Mouse (Mus musculus) thymus, postnatal 36 days (tissue): Measurements from ENCODE around the gene Yipf3.

Source experiments
- DNase-seq, 2 experiments: peaks; one replicate each; pipeline ENCODE4 v3.0.0; 2022; ENCODE audit warnings: mixed read lengths in 2 of 2

Gene Yipf3

DNA sequence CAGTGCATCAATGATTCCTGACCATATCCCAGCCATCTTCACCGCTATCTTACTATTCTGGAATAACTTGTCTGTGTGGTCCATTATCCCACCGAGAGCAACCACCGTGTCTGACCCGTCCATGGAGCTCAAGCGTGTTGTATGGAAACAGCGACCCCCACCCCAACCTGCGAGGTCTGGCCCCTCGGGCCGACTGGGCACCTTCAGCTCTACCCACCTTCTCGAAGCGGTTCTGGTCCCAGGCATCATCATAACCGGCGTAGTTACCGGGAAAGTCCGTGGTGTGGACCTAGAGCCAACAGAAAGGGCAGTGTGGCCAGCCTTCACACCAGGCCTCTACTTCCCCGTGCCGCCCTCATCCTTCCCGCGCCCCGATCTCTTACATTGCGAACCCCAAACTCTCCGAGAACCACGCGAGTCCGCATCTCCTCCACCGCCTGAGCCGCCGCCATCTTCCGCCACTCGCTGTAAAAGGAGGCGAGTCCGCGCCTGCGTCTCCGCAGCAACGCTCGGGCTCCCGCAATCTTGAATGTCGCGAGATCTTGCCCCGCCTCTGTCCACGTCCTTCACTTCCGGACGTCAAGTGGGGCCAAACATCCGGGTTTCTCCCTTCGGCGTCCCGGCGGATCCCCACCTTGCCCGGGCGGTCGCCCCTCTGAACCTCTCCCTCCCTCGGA, at the start of gene Yipf3, which contains the start of gene Polr1c:
TSS of gene Yipf3 (plus strand) at position 569 of the 677 bp plus-strand sequence.
TSS of gene Polr1c (minus strand) at position 543 of the 677 bp plus-strand sequence.
- peak; percentile 88 to 94 for DNase-seq

- no peak for DNase-seq
Observed at GRCm38 (mm10) chr17:46201151-46201550, 46.7 kb upstream of the Yipf3 start.

- DNase-seq = peak; percentile 94 to 95
Observed at GRCm38 (mm10) chr17:46202421-46203071, 45.3 kb upstream of the Yipf3 start, which contains the start of the genes Polh and Xpo5. Polh (minus strand) TSS chr17:46202645. Xpo5 (plus strand) TSS chr17:46202782.

GRCm38 (mm10) chr17:46203078-46203477, 44.8 kb upstream of the Yipf3 start:
- no peak for DNase-seq

- DNase-seq = no peak
Observed at GRCm38 (mm10) chr17:46206676-46207075, 41.2 kb upstream of the Yipf3 start.

GRCm38 (mm10) chr17:46210550-46210949, 37.3 kb upstream of the Yipf3 start:
- no peak for DNase-seq

- DNase-seq = no peak
Observed at GRCm38 (mm10) chr17:46221601-46222000, 26.3 kb upstream of the Yipf3 start.

GRCm38 (mm10) chr17:46227576-46227975, 20.3 kb upstream of the Yipf3 start:
- no peak for DNase-seq

- no peak for DNase-seq
Observed at GRCm38 (mm10) chr17:46236067-46236466, 11.8 kb upstream of the Yipf3 start.

DNA sequence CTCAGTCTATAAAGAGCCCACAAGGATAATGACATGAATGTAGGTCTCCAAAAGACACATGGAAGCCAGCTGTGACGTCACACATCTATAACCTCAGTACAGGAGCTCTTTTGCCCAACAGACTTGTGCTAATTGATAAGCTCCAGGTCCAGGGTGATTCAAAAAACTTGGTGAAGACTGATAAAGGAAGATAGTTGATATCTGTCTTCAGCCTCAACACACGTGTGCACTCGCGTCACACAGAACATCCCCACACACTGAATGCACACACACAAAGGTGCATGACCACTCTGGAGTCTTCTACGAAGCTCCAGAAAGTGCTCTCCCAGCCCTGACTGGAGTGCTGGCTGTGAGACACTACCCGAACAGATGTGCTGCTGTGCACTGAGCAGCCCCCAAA, 10.8 kb upstream of the Yipf3 start:
- no peak for DNase-seq

DNA sequence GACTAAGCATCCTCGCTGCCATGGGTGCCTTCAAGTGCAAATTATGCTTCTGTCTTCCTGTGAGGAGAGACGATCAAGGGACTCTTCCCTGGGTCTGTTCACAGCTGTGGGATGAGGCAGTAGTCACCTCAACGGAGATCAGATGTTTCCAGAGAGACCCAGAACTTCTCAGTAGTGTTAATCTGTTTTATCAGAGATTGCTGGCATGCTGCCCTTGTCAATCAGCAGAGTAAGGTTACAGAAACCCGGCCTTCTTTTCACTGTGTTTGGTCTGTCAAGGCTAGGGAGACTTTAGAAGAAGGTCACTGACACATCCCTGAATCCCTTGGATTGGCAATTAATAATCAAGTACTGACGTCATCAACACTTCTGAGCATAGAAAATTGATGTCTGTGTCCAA, 10.4 kb upstream of the Yipf3 start:
- DNase-seq = no peak

DNA sequence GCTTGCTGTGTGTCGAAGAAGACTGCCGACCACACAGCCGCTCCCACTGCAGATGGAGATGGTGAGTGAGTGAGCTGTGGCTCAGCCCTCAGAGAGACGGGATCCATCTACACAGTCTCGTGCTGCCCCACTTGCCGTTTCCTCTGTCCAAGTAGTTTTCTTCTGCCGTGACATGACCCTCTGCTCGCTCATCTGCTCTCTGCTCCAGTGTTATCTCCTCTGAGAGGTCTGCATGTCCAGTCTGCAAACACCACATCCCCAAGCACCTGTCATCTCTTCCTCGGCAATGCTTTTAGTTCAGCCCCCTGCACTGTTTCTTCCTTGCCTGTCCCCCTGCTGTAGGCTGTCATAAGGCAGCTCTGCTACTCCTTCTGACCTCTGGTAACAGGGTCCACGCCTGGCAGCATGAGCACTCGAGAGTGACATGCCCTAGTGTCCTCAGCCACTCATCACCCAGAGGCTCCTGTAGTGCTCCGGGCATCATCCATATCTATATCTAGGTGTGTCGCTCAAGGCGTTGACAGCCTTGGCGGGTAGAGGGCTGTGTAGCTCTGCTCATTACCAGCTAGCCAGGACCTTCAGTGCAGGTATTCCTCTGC, 8.3 kb upstream of the Yipf3 start:
- no peak for DNase-seq

DNA sequence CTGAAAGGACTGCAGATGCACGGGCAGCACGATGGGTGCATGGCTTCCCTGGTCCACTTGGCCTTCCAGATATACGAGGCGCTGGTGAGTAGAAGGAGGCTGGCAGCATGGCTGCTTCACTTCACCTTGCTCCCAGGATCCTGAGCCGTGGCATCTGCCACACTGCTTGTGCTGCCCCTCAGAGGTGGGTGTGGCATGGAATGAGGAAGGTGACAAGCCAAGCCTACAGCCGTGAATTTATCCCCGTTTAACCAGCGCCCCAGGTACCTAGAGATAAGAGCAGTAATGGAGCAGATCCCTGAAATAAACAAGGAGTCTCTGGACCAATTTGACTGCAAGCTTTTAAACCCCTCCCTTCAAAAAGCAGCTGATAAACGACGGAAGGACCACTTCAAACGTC, 6.4 kb upstream of the Yipf3 start:
- no peak for DNase-seq

DNA sequence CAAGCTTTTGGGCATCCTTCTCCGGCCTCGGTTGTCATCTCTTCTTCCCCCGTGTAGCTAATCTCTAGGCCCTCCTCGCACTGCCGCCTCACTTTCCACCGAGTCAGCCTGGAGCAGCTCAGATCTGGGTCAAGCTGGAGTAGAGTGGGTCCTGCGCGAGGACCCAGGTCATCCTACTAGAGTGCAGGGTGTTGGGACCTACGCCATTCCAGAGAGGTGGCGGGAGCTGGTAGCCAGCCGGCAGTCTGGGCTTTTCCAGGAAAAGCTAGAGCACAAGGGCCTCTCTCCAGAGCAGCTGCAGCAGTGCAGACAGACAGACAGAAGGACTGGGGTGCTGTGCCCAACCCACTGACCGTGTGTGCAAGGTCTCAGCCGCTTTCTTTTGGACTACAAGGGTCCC, 5.6 kb upstream of the Yipf3 start:
- no peak for DNase-seq

DNA sequence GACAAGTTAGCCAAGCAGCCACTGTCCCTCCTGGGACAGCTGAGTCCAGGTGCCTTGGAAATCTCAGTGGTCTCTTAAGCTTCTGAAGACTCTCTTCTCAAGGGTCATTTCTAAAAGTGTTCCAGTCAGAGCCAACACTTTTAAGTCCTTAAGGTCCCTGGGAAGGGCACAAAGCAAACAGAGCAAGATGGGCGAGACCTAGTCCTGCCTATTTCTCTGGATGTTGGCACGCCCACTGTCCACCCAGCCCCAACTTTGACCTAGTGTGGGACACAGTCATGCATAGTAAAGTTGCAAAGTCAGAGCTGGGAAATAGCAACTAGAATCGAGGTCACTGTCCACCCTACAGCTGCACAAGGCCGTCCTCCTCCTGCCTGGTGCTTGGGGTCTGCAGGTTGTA, 4.9 kb upstream of the Yipf3 start:
- DNase-seq = no peak

DNA sequence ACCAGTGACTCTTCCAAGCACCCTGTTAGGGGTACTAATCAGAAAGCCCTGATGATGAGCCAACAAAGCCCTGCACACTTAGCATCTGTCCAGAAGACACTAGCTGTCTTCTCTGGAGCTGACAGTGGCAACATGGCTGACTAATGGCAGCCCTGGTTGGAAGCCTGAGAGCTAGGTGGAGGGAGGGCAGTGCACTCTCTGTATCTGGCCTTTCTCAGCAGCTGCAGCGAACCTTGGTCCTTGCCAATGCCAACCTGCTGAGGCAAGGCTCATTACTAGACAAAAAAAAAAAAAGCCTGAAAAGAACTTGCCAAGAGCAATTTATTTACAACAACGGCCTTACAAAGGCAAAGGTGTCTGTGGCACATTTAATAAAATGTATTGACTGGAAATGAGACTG, 4.3 kb upstream of the Yipf3 start:
- no peak for DNase-seq

DNA sequence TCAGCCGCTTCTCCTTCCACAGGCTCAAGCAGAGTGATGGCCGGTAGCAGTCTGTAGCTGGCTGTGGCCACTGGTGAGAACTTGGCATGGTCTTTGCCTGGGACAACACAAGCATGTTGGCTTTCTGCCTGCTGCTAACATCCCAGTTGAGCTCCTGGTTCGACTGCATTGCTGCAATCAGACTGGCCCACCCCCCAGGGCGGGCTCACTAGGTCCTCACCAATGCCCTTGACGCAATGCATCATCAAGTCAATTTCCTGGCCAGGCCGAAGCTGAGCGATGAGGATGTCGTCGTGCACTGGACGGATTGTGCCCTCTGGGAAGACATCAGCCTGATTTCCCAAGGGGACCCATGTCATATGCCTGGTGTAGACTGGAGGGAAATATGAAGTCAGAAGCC, 3.3 kb upstream of the Yipf3 start:
- no peak for DNase-seq

DNA sequence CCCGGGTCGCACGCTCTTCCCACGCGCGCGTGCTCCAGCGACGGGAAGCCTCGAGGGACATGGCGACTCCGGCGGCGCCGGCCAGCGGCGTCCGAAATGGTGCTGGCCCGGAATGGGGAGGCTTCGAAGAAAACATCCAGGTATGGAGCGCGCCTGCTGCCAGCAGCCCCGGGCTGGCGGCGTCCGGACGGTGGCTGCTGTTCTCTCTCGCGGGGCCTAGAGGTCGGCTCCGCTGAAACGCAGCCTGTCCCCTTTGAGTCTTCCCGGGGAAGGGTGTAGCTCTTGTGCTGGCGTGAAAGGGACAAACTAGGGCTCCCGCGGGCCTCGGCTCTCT, 276 bp downstream of the Yipf3 start:
- no peak for DNase-seq

GRCm38 (mm10) chr17:46251174-46251573, 3.3 kb downstream of the Yipf3 start:
- peak; percentile 29 to 45 for DNase-seq

GRCm38 (mm10) chr17:46252571-46253451, 4.9 kb downstream of the Yipf3 start:
- DNase-seq = peak; percentile 40 to 49

GRCm38 (mm10) chr17:46253452-46254084, 5.7 kb downstream of the Yipf3 start, which contains the start of gene Lrrc73:
Lrrc73 (plus strand) TSS chr17:46253531.
- DNase-seq = peak; percentile 87 to 88

DNA sequence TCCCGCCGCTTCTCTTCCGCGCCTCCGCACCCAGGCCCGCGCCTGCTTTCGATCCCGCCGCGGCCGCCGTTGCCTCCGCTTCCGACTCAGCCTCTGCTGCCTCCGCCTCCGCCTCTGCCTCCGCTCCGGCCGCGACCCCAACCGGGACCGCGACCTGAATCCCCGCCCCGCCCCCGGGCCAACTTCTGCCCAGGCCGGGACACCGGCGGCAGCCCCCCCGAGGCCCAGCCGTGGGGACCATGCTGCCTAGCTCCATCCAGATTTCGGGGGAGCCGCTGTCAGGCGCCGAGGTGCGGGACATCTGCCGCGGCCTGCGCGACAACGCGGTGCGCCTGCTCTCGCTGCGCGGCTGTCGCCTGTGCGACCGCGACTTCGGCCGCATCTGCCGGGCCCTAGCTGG, 6.2 kb downstream of the Yipf3 start:
- peak; percentile 33 to 65 for DNase-seq

DNA sequence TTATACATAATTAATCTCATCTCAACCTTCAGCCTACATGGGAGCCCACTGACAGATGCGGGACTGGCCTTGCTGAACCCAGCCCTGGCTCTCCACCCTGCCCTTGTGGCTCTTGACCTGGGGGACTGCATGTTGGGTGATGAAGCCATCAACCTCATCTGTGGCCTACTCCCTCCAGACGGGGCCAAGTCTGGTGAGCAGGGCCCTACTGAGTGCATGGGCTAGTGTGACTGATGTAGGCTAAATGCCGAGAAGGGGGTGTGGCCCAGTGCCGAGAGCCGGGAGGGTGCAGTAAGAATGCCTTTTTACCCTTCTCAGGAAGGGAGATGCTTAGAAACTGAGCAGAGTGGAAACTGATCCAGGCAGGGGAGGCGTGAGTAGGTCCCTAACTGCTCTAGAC, 7.3 kb downstream of the Yipf3 start:
- DNase-seq = no peak
